Mouse (Mus musculus) liver, embryonic 14.5 days (tissue): ENCODE measurements at regions not wholly inside any gene's neighbourhood (a gene's known extent, or its start where the extent isn't known, plus 50 kb on each side); places are given as distances from the start of the nearest gene placed in this dataset.

Experiments
- CTCF ChIP-seq: IDR thresholded peaks from 2 replicates; pipeline ENCODE4 v1.5.1; 2016; ENCODE audit warnings: antibody characterized with exemption, low read depth, control low read depth
- EP300 ChIP-seq: IDR thresholded peaks from 2 replicates; pipeline ENCODE4 v1.6.1; 2016; ENCODE audit warnings: antibody characterized with exemption, low read depth

DNA sequence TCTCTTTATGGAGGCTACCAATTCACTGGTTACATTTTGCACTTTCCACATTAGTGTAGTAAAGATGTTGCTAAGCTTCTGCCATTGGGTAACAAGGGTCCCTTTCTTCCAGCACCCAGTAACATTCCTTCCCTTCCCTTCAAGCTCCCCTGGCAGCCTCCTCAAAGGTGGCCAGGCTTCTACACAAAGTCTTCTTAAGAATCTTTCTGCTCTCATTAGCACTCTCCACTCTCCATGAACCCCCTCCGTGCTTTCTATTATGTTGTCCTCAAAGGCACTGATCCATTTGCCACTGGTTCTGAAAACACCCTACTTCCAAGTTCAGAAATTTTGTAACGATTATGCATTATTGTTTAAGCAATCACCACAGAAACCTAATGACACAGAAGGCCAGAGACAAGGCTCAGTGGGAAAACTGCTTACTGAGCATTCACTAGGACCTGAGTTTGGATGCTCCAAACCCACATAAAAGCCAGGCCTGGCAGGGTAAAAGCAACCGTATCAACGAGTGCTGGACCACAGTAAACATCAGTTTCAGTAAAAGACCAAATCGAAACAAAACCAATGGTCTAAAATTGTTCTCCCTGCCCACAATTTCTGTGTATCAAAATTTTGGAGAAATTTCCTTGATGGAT lies 522.6 kb downstream of the Gja1 start:
- TF ChIP-seq CTCF (no peak), EP300 (no peak)
